Mouse (Mus musculus) spleen, postnatal 10 days (tissue): Measurements from ENCODE around the gene Cd19.

Source experiments
- DNase-seq, 2 experiments: peaks; one replicate each; pipeline ENCODE4 v3.0.0; 2021 to 2022; ENCODE audit warnings: low spot score in 2 of 2

Cd19 gene

GRCm38 (mm10) chr7:126414725-126415124 lies at the start of gene Cd19:
Gene Cd19 (minus strand): TSS chr7:126414889.
- DNase-seq = peak in 1 of 2 experiments; percentile 65

- DNase-seq = peak in 1 of 2 experiments; percentile 56
These were observed 49.4 kb upstream of the Cd19 start for GRCm38 (mm10) chr7:126464121-126464520.

- no peak for DNase-seq
These were observed 48.9 kb upstream of the Cd19 start for GRCm38 (mm10) chr7:126463547-126463946.

GRCm38 (mm10) chr7:126463004-126463403 lies 48.3 kb upstream of the Cd19 start, which contains the start of gene Atp2a1:
Gene Atp2a1 (minus strand): TSS chr7:126463108.
- DNase-seq = no peak

GRCm38 (mm10) chr7:126461626-126462025 lies 46.9 kb upstream of the Cd19 start:
- no peak for DNase-seq

GRCm38 (mm10) chr7:126460623-126461399 lies 46.1 kb upstream of the Cd19 start:
- DNase-seq = no peak

- DNase-seq = no peak
These were observed 44.3 kb upstream of the Cd19 start for GRCm38 (mm10) chr7:126458844-126459618.

- no peak for DNase-seq
These were observed 43.5 kb upstream of the Cd19 start for GRCm38 (mm10) chr7:126458225-126458624.

- DNase-seq = no peak
These were observed 41.9 kb upstream of the Cd19 start for GRCm38 (mm10) chr7:126456382-126457266.

- no peak for DNase-seq
These were observed 40.6 kb upstream of the Cd19 start for GRCm38 (mm10) chr7:126455242-126455641.

GRCm38 (mm10) chr7:126453861-126454260 lies 39.2 kb upstream of the Cd19 start:
- no peak for DNase-seq

- DNase-seq = no peak
These were observed 37.6 kb upstream of the Cd19 start for GRCm38 (mm10) chr7:126452244-126452643.

GRCm38 (mm10) chr7:126450641-126451040 lies 36.0 kb upstream of the Cd19 start:
- DNase-seq = no peak

GRCm38 (mm10) chr7:126449991-126450390 lies 35.3 kb upstream of the Cd19 start:
- DNase-seq = no peak

- no peak for DNase-seq
These were observed 33.8 kb upstream of the Cd19 start for GRCm38 (mm10) chr7:126448481-126448880.

GRCm38 (mm10) chr7:126446217-126446616 lies 31.5 kb upstream of the Cd19 start:
- DNase-seq = no peak

GRCm38 (mm10) chr7:126445104-126445815 lies 30.6 kb upstream of the Cd19 start:
- no peak for DNase-seq

GRCm38 (mm10) chr7:126444536-126444935 lies 29.8 kb upstream of the Cd19 start:
- DNase-seq = no peak

GRCm38 (mm10) chr7:126443997-126444396 lies 29.3 kb upstream of the Cd19 start:
- no peak for DNase-seq

- no peak for DNase-seq
These were observed 25.4 kb upstream of the Cd19 start for GRCm38 (mm10) chr7:126440134-126440533.

- DNase-seq = peak; percentile 58 to 81
These were observed 22.2 kb upstream of the Cd19 start for GRCm38 (mm10) chr7:126436851-126437250.
